Mouse (Mus musculus) lung, postnatal 0 days (tissue): Measurements from ENCODE around the gene Sap30bp.

ENCODE experiments used
- CTCF ChIP-seq: IDR thresholded peaks from 2 replicates; pipeline ENCODE4 v1.5.1; 2016; ENCODE audit warnings: antibody characterized with exemption, mild to moderate bottlenecking
- EP300 ChIP-seq: IDR thresholded peaks from 2 replicates; pipeline ENCODE4 v1.6.1; 2016; ENCODE audit warnings: antibody characterized with exemption, mild to moderate bottlenecking, control low read depth

- TF ChIP-seq CTCF: no peak
- no peak for TF ChIP-seq EP300
Observed at GRCm38 (mm10) chr11:115919073-115919472, 14.0 kb upstream of the Sap30bp start.
